Mouse (Mus musculus) liver, embryonic 14.5 days (tissue): ENCODE results near the gene 4933427I04Rik.

ENCODE experiments used
- CTCF ChIP-seq: IDR thresholded peaks from 2 replicates; pipeline ENCODE4 v1.5.1; 2016; ENCODE audit warnings: antibody characterized with exemption, low read depth, control low read depth
- EP300 ChIP-seq: IDR thresholded peaks from 2 replicates; pipeline ENCODE4 v1.6.1; 2016; ENCODE audit warnings: antibody characterized with exemption, low read depth

GRCm38 (mm10) chr4:123860621-123861020, 1.1 kb downstream of the 4933427I04Rik start:
- no peak for TF ChIP-seq CTCF
- no peak for TF ChIP-seq EP300
